Mouse (Mus musculus): ENCODE measurements at regions not wholly inside any gene's neighbourhood (a gene's known extent, or its start where the extent isn't known, plus 50 kb on each side); places are given as distances from the start of the nearest gene placed in this dataset.

DNA sequence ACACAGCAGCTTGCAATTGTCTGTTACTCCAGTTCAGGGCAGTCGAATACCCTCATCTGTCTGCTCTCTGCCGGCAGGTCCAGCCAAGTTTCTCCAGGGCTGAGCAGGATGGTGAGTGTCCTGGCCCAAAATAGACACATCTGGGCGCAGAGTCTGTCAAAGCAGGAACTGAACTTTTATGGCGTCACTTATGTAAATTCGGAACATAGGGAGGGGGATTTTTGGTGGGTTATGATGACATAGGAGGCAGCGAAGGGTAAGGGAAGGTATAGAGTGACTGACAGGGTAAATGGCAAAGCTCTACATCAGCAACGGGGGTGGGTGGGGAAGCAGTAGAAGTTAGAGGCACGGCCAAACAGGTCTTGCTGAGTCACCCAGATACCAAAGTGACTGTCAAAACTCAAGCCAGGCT is 313.3 kb upstream of the Adgrl3 start:
- TF ChIP-seq CTCF (IDR thresholded peaks at IDR 0.05; ENCODE audit: low read depth) (no peak), EP300 (optimal IDR thresholded peaks at IDR 0.05) (no peak)

All from stomach, postnatal 0 days (tissue).